Mouse (Mus musculus) forebrain, embryonic 13.5 days (tissue): ENCODE measurements around the gene Keap1. TPM values are rescaled to one million over a fixed set of nuclear protein-coding genes. Genes with fewer than 3 reads are reported as not detected.

ENCODE experiments used
- ATAC-seq: fragments of 200-750 bp; cut with Nextera tagmentation; 2 replicates; pipeline ENCODE4 v1.8.0; 2017
- H3K27ac ChIP-seq: fragments of 300-500 bp; sonication (generic); 2 replicates; pipeline ENCODE4 v1.5.1; 2015; ENCODE audit warnings: inconsistent platforms, mild to moderate bottlenecking, moderate library complexity
- H3K27me3 ChIP-seq: fragments of 300-500 bp; sonication (generic); 2 replicates; pipeline ENCODE4 v1.6.1; 2015; ENCODE audit warnings: mild to moderate bottlenecking, inconsistent platforms
- H3K36me3 ChIP-seq: fragments of 300-500 bp; sonication (generic); 2 replicates; pipeline ENCODE4 v1.6.1; 2015; ENCODE audit warnings: mild to moderate bottlenecking, inconsistent platforms; ENCODE audit not compliant: poor library complexity, severe bottlenecking
- H3K4me1 ChIP-seq: fragments of 300-500 bp; sonication (generic); 2 replicates; pipeline ENCODE4 v1.6.1; 2015; ENCODE audit warnings: inconsistent platforms
- H3K4me2 ChIP-seq: fragments of 300-500 bp; sonication (generic); 2 replicates; pipeline ENCODE4 v1.6.1; 2015; ENCODE audit warnings: inconsistent platforms, mild to moderate bottlenecking, moderate library complexity
- H3K4me3 ChIP-seq: fragments of 300-500 bp; sonication (generic); 2 replicates; pipeline ENCODE4 v1.5.1; 2015; ENCODE audit warnings: mild to moderate bottlenecking, inconsistent platforms
- H3K9ac ChIP-seq: fragments of 300-500 bp; sonication (generic); 2 replicates; pipeline ENCODE4 v1.6.1; 2015; ENCODE audit warnings: mild to moderate bottlenecking, inconsistent platforms
- H3K9me3 ChIP-seq: fragments of 300-500 bp; sonication (generic); replicated peaks from 2 replicates; pipeline ENCODE4 v1.6.1; 2016; ENCODE audit warnings: inconsistent platforms
- WGBS: fragments of 180-500 bp; shearing (Covaris S2); methylation state at CpG from one replicate; pipeline ENCODE4 v1.1.7; 2015; 5-methylcytosine and 5-hydroxymethylcytosine counted together
- polyA plus RNA-seq: library from polyadenylated mRNA; unstranded; fragments of >200 nt; fragmentation: Nextera tagmentation; extraction: Ambion mirVana; gene quantifications from 2 replicates; pipeline ENCODE4 v1.2.1, GENCODE M21; 2015

The Keap1 gene
- 55.7 and 60.0 TPM in 2 replicates for polyA plus RNA-seq

- H3K27ac ChIP-seq: peak within 1 kb of the TSS; percentile 90
- peaks cover 26% of the 10 kb centered on the region for H3K27me3 ChIP-seq
- peak; percentile 90 for ATAC-seq
- H3K4me3 ChIP-seq: peak within 1 kb of the TSS; percentile 93
- WGBS: under 1% methylated on average over 70 of the region's 90 CpGs
- H3K9ac ChIP-seq: peak within 1 kb of the TSS; percentile 99
- H3K9me3 ChIP-seq: no peaks in the 10 kb centered on the region
- H3K4me1 ChIP-seq: peaks cover 25% of the 10 kb centered on the region
- H3K4me2 ChIP-seq: peak within 1 kb of the TSS; percentile 83
- peaks cover 19% of the 10 kb centered on the region for H3K36me3 ChIP-seq
Observed at GRCm38 (mm10) chr9:21238733-21239464, at the start of gene Keap1. Gene Keap1 (minus strand): TSS chr9:21239361.

- H3K9me3 ChIP-seq: no peaks in the 10 kb centered on the region
- peaks cover 24% of the 10 kb centered on the region for H3K36me3 ChIP-seq
- H3K4me2 ChIP-seq: peak overlapping the region; percentile 87
- peak overlapping the region; percentile 83 for H3K27ac ChIP-seq
- 83% methylated on average over 13 of the region's 13 CpGs for WGBS
- no peaks in the 10 kb centered on the region for H3K27me3 ChIP-seq
- no peak for ATAC-seq
- H3K4me3 ChIP-seq: peak overlapping the region; percentile 85
- peaks cover 37% of the 10 kb centered on the region for H3K4me1 ChIP-seq
- peak overlapping the region; percentile 79 for H3K9ac ChIP-seq
Observed at GRCm38 (mm10) chr9:21288404-21289336, 49.5 kb upstream of the Keap1 start.

GRCm38 (mm10) chr9:21287571-21288402 is 48.6 kb upstream of the Keap1 start, which contains the start of gene Kri1:
Gene Kri1 (minus strand): TSS chr9:21287969.
- Histone ChIP-seq H3K4me1 (peaks cover 37% of the 10 kb centered on the region), H3K4me2 (peak within 1 kb of the TSS; percentile 87), H3K9me3 (no peaks in the 10 kb centered on the region), H3K9ac (peak within 1 kb of the TSS; percentile 79), H3K27me3 (no peaks in the 10 kb centered on the region), H3K27ac (peak within 1 kb of the TSS; percentile 83), H3K36me3 (peaks cover 29% of the 10 kb centered on the region), H3K4me3 (peak within 1 kb of the TSS; percentile 85)
- ATAC-seq: peak; percentile 78
- WGBS: under 1% methylated on average over 59 of the region's 59 CpGs

GRCm38 (mm10) chr9:21286753-21287152 is 47.6 kb upstream of the Keap1 start:
- ATAC-seq: no peak
- 70% methylated on average over 3 of the region's 3 CpGs for WGBS
- peaks cover 38% of the 10 kb centered on the region for H3K36me3 ChIP-seq
- H3K4me1 ChIP-seq: peaks cover 37% of the 10 kb centered on the region
- peak overlapping the region; percentile 87 for H3K4me2 ChIP-seq
- H3K27me3 ChIP-seq: no peaks in the 10 kb centered on the region
- no peak overlapping the region for H3K27ac ChIP-seq
- H3K4me3 ChIP-seq: peak overlapping the region; percentile 85
- H3K9ac ChIP-seq: peak overlapping the region; percentile 79
- H3K9me3 ChIP-seq: no peaks in the 10 kb centered on the region

GRCm38 (mm10) chr9:21283994-21284393 is 44.8 kb upstream of the Keap1 start:
- Histone ChIP-seq H3K36me3 (peaks cover 65% of the 10 kb centered on the region), H3K9ac (no peak overlapping the region), H3K27ac (no peak overlapping the region), H3K4me1 (peaks cover 22% of the 10 kb centered on the region), H3K9me3 (no peaks in the 10 kb centered on the region), H3K27me3 (no peaks in the 10 kb centered on the region), H3K4me2 (no peak overlapping the region), H3K4me3 (no peak overlapping the region)
- ATAC-seq: no peak
- 84% methylated on average over 3 of the region's 3 CpGs for WGBS

- Histone ChIP-seq H3K9ac (no peak overlapping the region), H3K4me3 (no peak overlapping the region), H3K27me3 (no peaks in the 10 kb centered on the region), H3K4me2 (no peak overlapping the region), H3K9me3 (no peaks in the 10 kb centered on the region), H3K36me3 (peaks cover 64% of the 10 kb centered on the region), H3K27ac (no peak overlapping the region), H3K4me1 (peaks cover 18% of the 10 kb centered on the region)
- ATAC-seq: no peak
- 88% methylated on average over 5 of the region's 5 CpGs for WGBS
Observed at GRCm38 (mm10) chr9:21283591-21283990, 44.4 kb upstream of the Keap1 start.

- no peaks in the 10 kb centered on the region for H3K4me1 ChIP-seq
- H3K4me2 ChIP-seq: no peak overlapping the region
- ATAC-seq: no peak
- H3K27me3 ChIP-seq: no peaks in the 10 kb centered on the region
- 94% methylated on average over 5 of the region's 5 CpGs for WGBS
- H3K9ac ChIP-seq: no peak overlapping the region
- no peak overlapping the region for H3K27ac ChIP-seq
- H3K4me3 ChIP-seq: no peak overlapping the region
- H3K9me3 ChIP-seq: no peaks in the 10 kb centered on the region
- H3K36me3 ChIP-seq: peaks cover 95% of the 10 kb centered on the region
Observed at GRCm38 (mm10) chr9:21277776-21278175, 38.6 kb upstream of the Keap1 start.

GRCm38 (mm10) chr9:21276307-21276706 is 37.1 kb upstream of the Keap1 start:
- no peaks in the 10 kb centered on the region for H3K9me3 ChIP-seq
- no peaks in the 10 kb centered on the region for H3K4me1 ChIP-seq
- no peak overlapping the region for H3K9ac ChIP-seq
- H3K27ac ChIP-seq: no peak overlapping the region
- no peak overlapping the region for H3K4me2 ChIP-seq
- no peaks in the 10 kb centered on the region for H3K27me3 ChIP-seq
- peaks cover 96% of the 10 kb centered on the region for H3K36me3 ChIP-seq
- no peak overlapping the region for H3K4me3 ChIP-seq
- ATAC-seq: peak; percentile 37; the same call in 1 of the 2 replicates
- 90% methylated on average over 8 of the region's 8 CpGs for WGBS

- Histone ChIP-seq H3K4me2 (no peak overlapping the region), H3K9ac (no peak overlapping the region), H3K36me3 (peaks cover 96% of the 10 kb centered on the region), H3K27me3 (no peaks in the 10 kb centered on the region), H3K4me1 (no peaks in the 10 kb centered on the region), H3K9me3 (no peaks in the 10 kb centered on the region), H3K27ac (no peak overlapping the region), H3K4me3 (no peak overlapping the region)
- WGBS: 91% methylated on average over 12 of the region's 12 CpGs
- no peak for ATAC-seq
Observed at GRCm38 (mm10) chr9:21275727-21276126, 36.6 kb upstream of the Keap1 start.

- H3K36me3 ChIP-seq: peaks cover 96% of the 10 kb centered on the region
- no peaks in the 10 kb centered on the region for H3K9me3 ChIP-seq
- H3K27me3 ChIP-seq: no peaks in the 10 kb centered on the region
- WGBS: 88% methylated on average over 7 of the region's 7 CpGs
- no peaks in the 10 kb centered on the region for H3K4me1 ChIP-seq
- H3K4me2 ChIP-seq: no peak overlapping the region
- no peak overlapping the region for H3K27ac ChIP-seq
- ATAC-seq: no peak
- no peak overlapping the region for H3K4me3 ChIP-seq
- no peak overlapping the region for H3K9ac ChIP-seq
Observed at GRCm38 (mm10) chr9:21275013-21275710, 36.0 kb upstream of the Keap1 start.

GRCm38 (mm10) chr9:21274336-21274735 is 35.2 kb upstream of the Keap1 start:
- Histone ChIP-seq H3K4me1 (no peaks in the 10 kb centered on the region), H3K9ac (no peak overlapping the region), H3K4me2 (no peak overlapping the region), H3K27ac (no peak overlapping the region), H3K36me3 (peaks cover 95% of the 10 kb centered on the region), H3K4me3 (no peak overlapping the region), H3K27me3 (no peaks in the 10 kb centered on the region), H3K9me3 (no peaks in the 10 kb centered on the region)
- no peak for ATAC-seq
- 96% methylated on average over 3 of the region's 3 CpGs for WGBS
